Comparison of ENCODE assay signal across 27 mouse cellular contexts in the genomic region with DNA sequence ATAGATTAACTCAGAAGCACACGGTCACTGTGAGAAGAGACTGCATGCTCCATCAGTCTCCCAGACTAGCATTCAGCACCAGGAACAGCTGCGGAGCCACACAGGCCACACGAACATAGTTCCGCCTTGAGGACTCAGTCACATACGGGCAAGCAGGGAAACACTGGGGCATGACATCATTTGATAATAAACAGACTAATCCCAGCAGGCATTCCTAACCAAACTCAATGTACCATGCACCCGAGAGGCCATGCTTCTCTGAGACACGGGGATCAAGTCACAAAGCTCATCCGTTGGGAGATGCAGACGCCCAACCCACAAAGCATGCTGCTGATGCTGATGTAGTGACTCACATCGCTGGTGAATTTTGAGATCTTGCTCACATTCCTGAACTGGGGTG. TPM values are rescaled to one million over a fixed set of nuclear protein-coding genes. Genes with fewer than 3 reads are reported as not detected.
DNase-seq lines count a peak whose midpoint lies in the region; ATAC-seq and TF ChIP-seq lines count a peak whose summit lies in the region.
"Had no signal": no experiment of that assay in that cellular context is flagged by ENCODE, and none has a peak within 500 bp of the region (broad histone marks: within the 10 kb centered on the region; RNA-seq: fewer than 3 reads in every experiment).

No protein-coding gene starts in this region.

- WGBS in kidney, postnatal 0 days: 40% methylated on average over 10 of the region's 10 CpGs
- 47% methylated on average over 10 of the region's 10 CpGs for WGBS in embryonic facial prominence, embryonic 15.5 days
- WGBS in stomach, postnatal 0 days: 40% methylated on average over 10 of the region's 10 CpGs

- no peaks in the 10 kb centered on the region for H3K9me3 ChIP-seq in kidney, postnatal 0 days (replicated peaks; ENCODE audit: low read length)
- no peaks in the 10 kb centered on the region for H3K9me3 ChIP-seq in embryonic facial prominence, embryonic 15.5 days (replicated peaks)
- no peaks in the 10 kb centered on the region for H3K9me3 ChIP-seq in stomach, postnatal 0 days (ENCODE audit: control insufficient read depth, low read length)
- H3K9me3 ChIP-seq: forebrain, embryonic 10.5 days; hindbrain, embryonic 13.5 days; liver, embryonic 12.5 days; midbrain, embryonic 12.5 days; neural tube, embryonic 12.5 days; stomach, embryonic 15.5 days had no signal

- peak; percentile 52 for ATAC-seq in kidney, postnatal 0 days (replicated peaks; ENCODE audit: low FRiP score, low read depth)
- ATAC-seq in embryonic facial prominence, embryonic 15.5 days (ENCODE audit: insufficient number of reproducible peaks, low FRiP score, low TSS enrichment, low read depth): peak; percentile 19; the same call in 1 of the 2 replicates
- peak; percentile 60; the same call in 1 of the 2 replicates for ATAC-seq in stomach, postnatal 0 days (ENCODE audit: low FRiP score, low TSS enrichment)
- ATAC-seq: CD4-positive, CD25-positive, alpha-beta regulatory T cell, adult 4 months; forebrain, embryonic 16.5 days; liver, embryonic 12.5 days had no signal

- DNase-seq in kidney, postnatal 0 days (ENCODE audit: low spot score): peak; percentile 35
- no peak for DNase-seq in kidney, postnatal 36 days
- DNase-seq in Muller cell, postnatal 12 days (ENCODE audit: inconsistent ontology term): peak; percentile 92
- no peak for DNase-seq in stomach, postnatal 0 days (ENCODE audit: low spot score)
- DNase-seq in layer of hippocampus, adult 9-10 months (ENCODE audit: low spot score): no peak
- no peak for DNase-seq in layer of hippocampus, adult 9-11 months
- DNase-seq: adrenal gland, postnatal 14 days; cerebellum, adult 8-10 months; cerebellum, postnatal 36 days; embryo, embryonic 11 days; gastrocnemius, postnatal 36 days; heart, postnatal 36 days; kidney, adult 11 months; lung, adult 2 months; lung, postnatal 14 days; right cerebral cortex, adult 18-20 months; right cerebral cortex, postnatal 4 days; thymus, adult 2 months had no signal

- H3K4me2 ChIP-seq in kidney, postnatal 0 days (ENCODE audit: low read length): no peak overlapping the region
- H3K4me2 ChIP-seq in embryonic facial prominence, embryonic 15.5 days (replicated peaks): no peak overlapping the region
- no peak overlapping the region for H3K4me2 ChIP-seq in stomach, postnatal 0 days (replicated peaks; ENCODE audit: low read depth)
- H3K4me2 ChIP-seq: hindbrain, embryonic 13.5 days; liver, embryonic 12.5 days; midbrain, embryonic 12.5 days; neural tube, embryonic 12.5 days; stomach, embryonic 15.5 days had no signal

- no peaks in the 10 kb centered on the region for H3K36me3 ChIP-seq in kidney, postnatal 0 days (ENCODE audit: insufficient read depth, low read length)
- no peaks in the 10 kb centered on the region for H3K36me3 ChIP-seq in embryonic facial prominence, embryonic 15.5 days
- no peaks in the 10 kb centered on the region for H3K36me3 ChIP-seq in stomach, postnatal 0 days (ENCODE audit: control insufficient read depth, insufficient read depth, low read length)
- H3K36me3 ChIP-seq: forebrain, embryonic 10.5 days; hindbrain, embryonic 13.5 days; liver, embryonic 12.5 days; midbrain, embryonic 12.5 days; neural tube, embryonic 12.5 days; stomach, embryonic 15.5 days had no signal

- H3K9ac ChIP-seq in kidney, postnatal 0 days (ENCODE audit: low read depth, low read length): no peak overlapping the region
- no peak overlapping the region for H3K9ac ChIP-seq in embryonic facial prominence, embryonic 15.5 days
- H3K9ac ChIP-seq in stomach, postnatal 0 days (ENCODE audit: low read length): no peak overlapping the region
- H3K9ac ChIP-seq: hindbrain, embryonic 13.5 days; liver, embryonic 12.5 days; midbrain, embryonic 12.5 days; neural tube, embryonic 12.5 days; stomach, embryonic 15.5 days had no signal

- H3K27me3 ChIP-seq in kidney, postnatal 0 days (ENCODE audit: insufficient read depth, low read length): no peaks in the 10 kb centered on the region
- no peaks in the 10 kb centered on the region for H3K27me3 ChIP-seq in embryonic facial prominence, embryonic 15.5 days
- no peaks in the 10 kb centered on the region for H3K27me3 ChIP-seq in stomach, postnatal 0 days (ENCODE audit: control insufficient read depth, insufficient read depth, low read length)
- H3K27me3 ChIP-seq: hindbrain, embryonic 13.5 days; liver, embryonic 12.5 days; midbrain, embryonic 12.5 days; neural tube, embryonic 12.5 days; stomach, embryonic 15.5 days had no signal

- TF ChIP-seq EP300 in stomach, postnatal 0 days (optimal IDR thresholded peaks at IDR 0.05): no peak

- no peak for TF ChIP-seq CTCF in kidney, postnatal 0 days (IDR thresholded peaks at IDR 0.05; ENCODE audit: low read depth)
- no peak for TF ChIP-seq CTCF in stomach, postnatal 0 days (IDR thresholded peaks at IDR 0.05; ENCODE audit: low read depth)

- no peak overlapping the region for H3K4me3 ChIP-seq in kidney, postnatal 0 days (replicated peaks; ENCODE audit: low read depth, low read length)
- H3K4me3 ChIP-seq in embryonic facial prominence, embryonic 15.5 days (replicated peaks): no peak overlapping the region
- no peak overlapping the region for H3K4me3 ChIP-seq in stomach, postnatal 0 days (ENCODE audit: low read depth, low read length)
- H3K4me3 ChIP-seq: forebrain, embryonic 10.5 days; hindbrain, embryonic 13.5 days; liver, embryonic 12.5 days; midbrain, embryonic 12.5 days; neural tube, embryonic 12.5 days; stomach, embryonic 15.5 days had no signal

- H3K4me1 ChIP-seq in kidney, postnatal 0 days (replicated peaks; ENCODE audit: insufficient read depth, low read length): no peaks in the 10 kb centered on the region
- H3K4me1 ChIP-seq in embryonic facial prominence, embryonic 15.5 days: 0 out of 2 replicates have a peak, but pooled peaks cover 2% of the 10 kb centered on the region
- H3K4me1 ChIP-seq in stomach, postnatal 0 days (replicated peaks; ENCODE audit: control insufficient read depth, insufficient read depth): no peaks in the 10 kb centered on the region
- H3K4me1 ChIP-seq: hindbrain, embryonic 13.5 days; midbrain, embryonic 12.5 days; neural tube, embryonic 12.5 days; stomach, embryonic 15.5 days had no signal

- no peak overlapping the region for H3K27ac ChIP-seq in kidney, postnatal 0 days
- H3K27ac ChIP-seq in embryonic facial prominence, embryonic 15.5 days (replicated peaks): no peak overlapping the region
- H3K27ac ChIP-seq in stomach, postnatal 0 days (replicated peaks): no peak overlapping the region
- H3K27ac ChIP-seq: forebrain, embryonic 10.5 days; hindbrain, embryonic 13.5 days; liver, embryonic 12.5 days; midbrain, embryonic 12.5 days; neural tube, embryonic 12.5 days; stomach, embryonic 15.5 days had no signal

RNA-seq across cellular contexts. Expression of a gene that starts 15.8 kb away (rescaled TPM):
- polyA plus RNA-seq in kidney, postnatal 0 days (2015; fragmentation: Nextera tagmentation; extraction: Ambion mirVana): 0.41 and 0.42 TPM in 2 replicates
- polyA plus RNA-seq in embryonic facial prominence, embryonic 15.5 days (2015; fragmentation: Nextera tagmentation; extraction: Ambion mirVana): 3.3 and 4.8 TPM in 2 replicates
- 0.33 and 0.41 TPM in 2 replicates for polyA plus RNA-seq in stomach, postnatal 0 days (2015; fragmentation: Nextera tagmentation; extraction: Ambion mirVana)

RNA-seq across cellular contexts. Expression of a gene that starts 22.9 kb away (rescaled TPM):
- polyA plus RNA-seq in kidney, postnatal 0 days (2015; fragmentation: Nextera tagmentation; extraction: Ambion mirVana): 24.2 and 28.6 TPM in 2 replicates
- 25.0 and 25.1 TPM in 2 replicates for polyA plus RNA-seq in embryonic facial prominence, embryonic 15.5 days (2015; fragmentation: Nextera tagmentation; extraction: Ambion mirVana)
- polyA plus RNA-seq in stomach, postnatal 0 days (2015; fragmentation: Nextera tagmentation; extraction: Ambion mirVana): 17.9 and 20.8 TPM in 2 replicates

Comparison
In these comparisons a context has a peak if more than half of its experiments do, and no peak if none do; other contexts are left out.
1. DNase-seq: peak in kidney, postnatal 0 days (single experiment) and Muller cell, postnatal 12 days (single experiment); none in kidney, postnatal 36 days (0 of 2), stomach, postnatal 0 days (single experiment), layer of hippocampus, adult 9-10 months (single experiment) and layer of hippocampus, adult 9-11 months (single experiment).
2. Peak in every context shown above with its lines, with median percentiles within 50 percentile points of each other: ATAC-seq.